Mouse (Mus musculus): Measurements from ENCODE around the gene Macf1. TPM values are rescaled to one million over a fixed set of nuclear protein-coding genes. Genes with fewer than 3 reads are reported as not detected.
A peak's percentile ranks its signal among the peaks of the same experiment; 100 is the strongest.
"Not testable (repeated sequence)": the region's sequence is repeated elsewhere in the genome, so short reads cannot be mapped to it uniquely, and the experiment has no call there.

Macf1 gene
- total RNA-seq, 2 experiments from 2014 or later, result 49.0 to 51.9 TPM

- no peak for DNase-seq
- intact Hi-C loops (cut with DNase I), result no loop called here
Measured at GRCm38 (mm10) chr4:123677060-123677804, 6.9 kb downstream of the Macf1 start.

DNA sequence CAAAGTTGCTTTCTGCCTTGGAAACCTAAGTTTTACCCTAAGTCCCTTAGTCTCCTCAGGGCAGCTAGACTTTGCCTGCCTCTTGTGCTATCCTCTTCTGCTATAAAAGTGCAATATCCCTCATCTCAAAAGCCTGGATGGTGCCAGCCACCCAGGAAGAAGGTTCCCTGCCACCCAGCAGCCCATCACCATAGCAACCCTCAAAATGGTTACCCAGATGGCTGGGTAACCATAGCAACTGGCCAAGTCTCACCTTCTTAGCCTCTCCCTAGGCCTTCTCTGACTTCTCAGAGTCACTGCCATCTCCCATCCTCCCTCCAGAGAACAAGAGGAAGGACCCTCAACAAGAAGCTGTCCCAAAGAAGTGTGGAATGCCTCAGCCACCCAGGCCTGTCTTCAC, 13.6 kb downstream of the Macf1 start:
- intact Hi-C loops (cut with DNase I), result no loop called here
- DNase-seq, result no peak

DNA sequence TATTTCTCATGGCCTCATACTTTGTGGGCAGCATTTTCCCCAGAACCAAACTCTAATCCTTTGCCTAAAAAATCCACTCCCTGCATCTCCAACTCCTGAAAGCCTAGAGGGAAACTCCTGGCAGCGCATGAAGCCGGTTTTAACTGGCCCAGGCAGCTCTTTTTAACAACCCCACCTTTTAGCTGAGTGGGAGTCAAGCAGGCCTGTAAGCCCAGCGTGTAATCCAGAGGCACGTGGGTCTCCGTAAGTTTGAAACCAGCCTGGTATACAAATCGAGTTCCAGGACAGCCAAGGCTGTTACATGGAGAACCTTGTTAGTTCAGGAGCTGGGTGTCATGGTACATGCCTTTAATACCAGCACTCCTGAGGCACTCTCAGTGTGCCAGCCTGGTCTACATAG, 14.5 kb downstream of the Macf1 start:
- intact Hi-C loops (cut with DNase I), result no loop called here
- no peak for DNase-seq

DNA sequence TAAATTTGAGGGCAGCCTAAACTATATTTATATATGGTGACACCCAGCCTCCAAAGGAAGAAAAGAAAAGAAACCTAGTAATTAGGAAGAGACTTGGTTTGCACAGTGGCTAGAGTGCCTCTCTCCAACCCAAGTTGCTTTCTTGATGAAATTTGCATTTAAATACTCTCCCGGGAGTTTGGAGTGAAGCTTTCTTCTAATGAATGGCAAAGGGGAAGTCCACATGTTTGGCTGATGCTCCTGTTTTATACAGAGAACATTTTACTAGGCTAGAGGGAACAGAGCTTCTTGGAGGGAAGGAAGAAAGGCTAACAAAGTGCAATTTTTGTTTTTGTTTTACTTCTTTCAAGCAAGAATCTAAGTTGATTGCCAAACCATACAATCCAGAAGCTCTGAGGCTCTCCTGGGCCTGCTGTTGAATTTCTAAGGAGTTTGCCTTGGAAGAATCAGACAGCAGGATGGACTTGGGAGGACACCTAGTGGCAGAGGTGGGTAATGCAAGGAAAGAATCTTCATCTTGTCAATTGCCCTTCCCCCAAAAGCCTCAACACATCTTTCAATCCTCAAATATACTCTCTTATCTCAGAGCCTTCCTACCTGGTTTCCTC, 16.8 kb downstream of the Macf1 start:
- intact Hi-C loops (cut with DNase I), result loop anchor here (1.0 kb wide), 1 partner anchor 132 kb away; no protein-coding TSS in a partner anchor
- peak; percentile 40 to 65 for DNase-seq

- no peak for DNase-seq
- intact Hi-C loops (cut with DNase I), result no loop called here
Measured at GRCm38 (mm10) chr4:123666517-123666916, 17.6 kb downstream of the Macf1 start.

- intact Hi-C loops (cut with DNase I), result loop anchor here (2.0 kb wide), 1 partner anchor 77 kb away; no protein-coding TSS in a partner anchor
Measured at GRCm38 (mm10) chr4:123665681-123666278, 18.4 kb downstream of the Macf1 start.

GRCm38 (mm10) chr4:123664951-123665661, 19.1 kb downstream of the Macf1 start:
- DNase-seq, result peak in 1 of 2 experiments; percentile 33
- intact Hi-C loops (cut with DNase I), result loop anchor here (2.0 to 5.0 kb wide), 2 partner anchors 43 to 76 kb away; no protein-coding TSS in a partner anchor

More at GRCm38 (mm10) chr4:123665681-123666278, 18.4 kb downstream of the Macf1 start:
- DNase-seq, result no peak

- DNase-seq, result peak; percentile 66 to 67
- intact Hi-C loops (cut with DNase I), result loop anchor here (2.0 to 5.0 kb wide), 2 partner anchors 42 to 75 kb away; no protein-coding TSS in a partner anchor
Measured at GRCm38 (mm10) chr4:123664021-123664950, 19.9 kb downstream of the Macf1 start.

- DNase-seq, result no peak
- intact Hi-C loops (cut with DNase I), result loop anchor here (2.0 to 5.0 kb wide), 2 partner anchors 29 to 41 kb away; no protein-coding TSS in a partner anchor
Measured at GRCm38 (mm10) chr4:123663688-123663965, 20.5 kb downstream of the Macf1 start.

DNA sequence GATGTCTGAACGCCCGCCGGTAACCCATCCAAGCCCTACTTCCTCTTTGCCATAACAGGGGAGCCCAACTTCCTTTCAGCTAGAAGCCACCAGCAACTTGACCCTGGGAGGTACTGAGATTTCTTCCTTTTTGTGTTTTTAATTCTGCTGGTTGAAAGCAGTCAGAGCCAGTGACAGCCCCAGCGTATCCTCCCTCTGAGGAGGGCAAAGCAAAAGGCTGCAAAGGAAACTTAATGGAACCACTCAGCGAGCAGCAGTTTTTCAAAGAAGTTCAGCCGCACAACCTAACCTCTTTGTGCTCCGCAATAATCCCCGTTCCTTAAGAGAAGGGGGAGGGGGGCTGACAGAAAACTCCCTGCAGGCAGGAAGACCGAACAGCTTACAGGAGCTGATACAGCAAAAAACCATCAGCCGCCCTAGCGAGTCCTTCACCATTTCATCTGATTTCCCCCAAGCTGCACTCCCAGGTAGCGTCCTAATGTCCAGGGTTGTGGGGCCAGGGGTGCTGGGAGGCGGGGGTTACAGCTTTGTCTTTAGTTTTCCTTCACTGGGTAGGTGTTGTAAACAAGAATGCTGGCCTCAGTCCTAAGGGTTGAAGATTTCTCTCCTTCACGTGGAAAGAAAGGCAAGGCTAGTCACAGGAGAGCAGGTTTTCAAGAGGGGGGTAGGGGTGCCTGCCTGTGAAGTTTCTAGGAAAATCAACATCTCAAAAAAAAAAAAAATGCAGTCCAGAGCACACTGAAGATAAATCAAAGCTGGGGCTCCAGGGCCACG, 21.1 kb downstream of the Macf1 start:
- DNase-seq, result no peak
- intact Hi-C loops (cut with DNase I), result loop anchor here (2.0 to 5.0 kb wide), 2 partner anchors 28 to 41 kb away; no protein-coding TSS in a partner anchor

GRCm38 (mm10) chr4:123658175-123658574, 26.0 kb downstream of the Macf1 start:
- DNase-seq, result no peak
- intact Hi-C loops (cut with DNase I), result no loop called here

DNA sequence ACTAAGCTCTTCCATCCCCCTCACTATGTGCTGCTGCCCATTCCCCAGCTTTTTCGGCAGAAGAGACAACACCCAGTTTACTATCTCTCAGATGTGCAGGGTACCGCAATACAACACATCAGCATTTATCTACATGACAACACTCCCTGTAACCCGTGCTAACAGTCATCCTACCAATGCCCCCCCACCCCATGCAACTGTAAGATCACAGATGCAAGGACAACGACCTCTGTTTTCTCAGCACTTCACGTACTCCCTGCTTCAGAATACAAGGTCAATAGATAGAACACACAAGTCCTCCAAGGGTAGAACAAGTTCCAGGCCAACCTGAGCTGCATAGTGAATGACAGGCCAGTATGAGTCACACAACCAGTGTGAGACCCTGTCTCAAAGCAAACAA, 28.9 kb downstream of the Macf1 start:
- intact Hi-C loops (cut with DNase I), result no loop called here
- DNase-seq, result no peak

DNA sequence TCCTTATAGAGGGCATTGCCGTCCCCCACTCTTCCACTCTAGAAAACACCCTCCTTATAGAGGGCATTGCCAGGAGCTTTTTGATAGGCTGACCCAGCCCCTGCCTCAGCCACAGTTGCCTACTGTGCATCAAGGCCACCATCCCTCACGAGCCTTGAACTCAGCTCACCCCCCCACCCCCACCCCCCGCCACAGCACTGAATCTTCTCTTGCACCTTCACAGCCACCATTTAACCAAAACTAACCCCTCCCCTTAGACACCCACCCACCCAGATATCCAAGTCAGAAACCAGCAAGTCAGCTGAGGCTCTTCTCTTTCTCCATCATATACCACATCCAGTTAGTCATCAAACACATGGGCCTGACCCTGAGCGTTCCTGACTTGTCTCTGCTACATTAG, 29.6 kb downstream of the Macf1 start:
- DNase-seq, result no peak
- intact Hi-C loops (cut with DNase I), result no loop called here

- intact Hi-C loops (cut with DNase I); DNase-seq: not testable (repeated sequence)
Measured at GRCm38 (mm10) chr4:123653446-123653845, 30.7 kb downstream of the Macf1 start.

- no peak for DNase-seq
- intact Hi-C loops (cut with DNase I), result no loop called here
Measured at GRCm38 (mm10) chr4:123652130-123652529, 32.0 kb downstream of the Macf1 start.

DNA sequence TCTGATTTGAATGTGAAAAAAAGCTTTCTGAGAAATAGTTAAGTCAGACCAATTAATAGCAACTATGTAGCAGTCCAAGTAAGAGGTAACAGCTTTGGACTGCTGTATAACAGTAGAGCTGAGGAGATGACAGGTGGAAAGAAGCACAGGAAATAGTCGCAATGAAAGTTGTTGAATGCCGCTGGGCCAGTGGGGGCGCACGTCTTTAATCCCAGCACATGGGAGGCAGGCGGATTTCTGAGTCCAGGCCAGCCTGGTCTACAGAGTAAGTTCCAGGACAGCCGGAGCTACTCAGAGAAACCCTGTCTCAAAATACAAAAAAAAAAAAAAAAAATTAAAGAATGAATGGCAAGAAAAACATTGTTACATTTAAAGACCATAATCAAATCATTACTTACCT, 35.0 kb downstream of the Macf1 start:
- intact Hi-C loops (cut with DNase I), result no loop called here
- DNase-seq, result no peak

- DNase-seq, result no peak
- intact Hi-C loops (cut with DNase I), result no loop called here
Measured at GRCm38 (mm10) chr4:123647668-123648067, 36.5 kb downstream of the Macf1 start.

GRCm38 (mm10) chr4:123647109-123647508, 37.1 kb downstream of the Macf1 start:
- intact Hi-C loops (cut with DNase I), result no loop called here
- no peak for DNase-seq

GRCm38 (mm10) chr4:123645246-123645845, 38.8 kb downstream of the Macf1 start:
- DNase-seq, result no peak

More at GRCm38 (mm10) chr4:123645246-123645845, 38.8 kb downstream of the Macf1 start:
- intact Hi-C loops (cut with DNase I), result no loop called here
